Mouse (Mus musculus) erythroid progenitor cell, adult 5-6 weeks (primary cell): ENCODE measurements around the gene Gm44511. TPM values are rescaled to one million over a fixed set of nuclear protein-coding genes. Genes with fewer than 3 reads are reported as not detected.

Source experiments
- total RNA-seq, 2 experiments: library from RNA; stranded (forward) in 1 of 2; stranded (reverse) in 1 of 2; fragments of 150-400 nt in 1 of 2; fragments of 186-747, 209-891 nt in 1 of 2; gene quantifications; 2 replicates each; pipeline versions ENCODE4 v1.2.3 to v1.2.4; 2015 to 2017; ENCODE audit warnings: low replicate concordance in 2 of 2

Gm44511 gene
- total RNA-seq, 2 experiments from 2014 or later, result not detected

Other genes starting within 250 kb of the Gm44511 start
- gene A2ml1, start 244.7 kb downstream of the Gm44511 start, total RNA-seq (2015; ENCODE audit: low replicate concordance), result not detected in 2 replicates
- gene A2ml1, start 244.7 kb downstream of the Gm44511 start, total RNA-seq (2017; ENCODE audit: low replicate concordance), result not detected in 2 replicates
- gene Klrb1a, start 202.8 kb downstream of the Gm44511 start, total RNA-seq (2015; ENCODE audit: low replicate concordance), result not detected in 2 replicates
- gene Klrb1a, start 202.8 kb downstream of the Gm44511 start, total RNA-seq (2017; ENCODE audit: low replicate concordance), result not detected in 2 replicates
- not detected in 2 replicates for gene Clec2h, start 163.9 kb downstream of the Gm44511 start, total RNA-seq (2015; ENCODE audit: low replicate concordance)
- gene Clec2h, start 163.9 kb downstream of the Gm44511 start, total RNA-seq (2017; ENCODE audit: low replicate concordance), result not detected in 2 replicates
- gene Klrb1, start 103.3 kb downstream of the Gm44511 start, total RNA-seq (2015; ENCODE audit: low replicate concordance), result not detected in 2 replicates
- not detected in 2 replicates for gene Klrb1, start 103.3 kb downstream of the Gm44511 start, total RNA-seq (2017; ENCODE audit: low replicate concordance)
- gene Klrb1c, start 37.1 kb downstream of the Gm44511 start, total RNA-seq (2015; ENCODE audit: low replicate concordance), result 10.5 TPM in 1 of 2 replicates, not detected in the other
- 1.3 and 1.5 TPM in 2 replicates for gene Klrb1c, start 37.1 kb downstream of the Gm44511 start, total RNA-seq (2017; ENCODE audit: low replicate concordance)
- gene Klrb1b, start within 50 bp of the Gm44511 start, total RNA-seq (2015; ENCODE audit: low replicate concordance), result 2.9 TPM in 1 of 2 replicates, not detected in the other
- gene Klrb1b, start within 50 bp of the Gm44511 start, total RNA-seq (2017; ENCODE audit: low replicate concordance), result not detected in 2 replicates
- gene Clec2i, start 61.3 kb upstream of the Gm44511 start, total RNA-seq (2015; ENCODE audit: low replicate concordance), result 3.2 and 4.6 TPM in 2 replicates
- gene Clec2i, start 61.3 kb upstream of the Gm44511 start, total RNA-seq (2017; ENCODE audit: low replicate concordance), result 7.7 and 13.5 TPM in 2 replicates
- gene BC035044, start 64.8 kb upstream of the Gm44511 start, total RNA-seq (2015; ENCODE audit: low replicate concordance), result 10.1 and 21.4 TPM in 2 replicates
- gene BC035044, start 64.8 kb upstream of the Gm44511 start, total RNA-seq (2017; ENCODE audit: low replicate concordance), result 19.9 and 20.8 TPM in 2 replicates
- not detected in 2 replicates for gene Clec2g, start 108.1 kb upstream of the Gm44511 start, total RNA-seq (2015; ENCODE audit: low replicate concordance)
- not detected in 2 replicates for gene Clec2g, start 108.1 kb upstream of the Gm44511 start, total RNA-seq (2017; ENCODE audit: low replicate concordance)
- 1.4 and 14.7 TPM in 2 replicates for gene Klrb1f, start 219.6 kb upstream of the Gm44511 start, total RNA-seq (2015; ENCODE audit: low replicate concordance)
- 2.7 and 4.1 TPM in 2 replicates for gene Klrb1f, start 219.6 kb upstream of the Gm44511 start, total RNA-seq (2017; ENCODE audit: low replicate concordance)